Mouse (Mus musculus) spleen, adult 12 weeks (tissue): ENCODE measurements at regions not wholly inside any gene's neighbourhood (a gene's known extent, or its start where the extent isn't known, plus 50 kb on each side); places are given as distances from the start of the nearest gene placed in this dataset.

Experiments
- DNase-seq: peaks from one replicate; pipeline ENCODE4 v3.0.0; 2022; ENCODE audit warnings: low spot score

DNA sequence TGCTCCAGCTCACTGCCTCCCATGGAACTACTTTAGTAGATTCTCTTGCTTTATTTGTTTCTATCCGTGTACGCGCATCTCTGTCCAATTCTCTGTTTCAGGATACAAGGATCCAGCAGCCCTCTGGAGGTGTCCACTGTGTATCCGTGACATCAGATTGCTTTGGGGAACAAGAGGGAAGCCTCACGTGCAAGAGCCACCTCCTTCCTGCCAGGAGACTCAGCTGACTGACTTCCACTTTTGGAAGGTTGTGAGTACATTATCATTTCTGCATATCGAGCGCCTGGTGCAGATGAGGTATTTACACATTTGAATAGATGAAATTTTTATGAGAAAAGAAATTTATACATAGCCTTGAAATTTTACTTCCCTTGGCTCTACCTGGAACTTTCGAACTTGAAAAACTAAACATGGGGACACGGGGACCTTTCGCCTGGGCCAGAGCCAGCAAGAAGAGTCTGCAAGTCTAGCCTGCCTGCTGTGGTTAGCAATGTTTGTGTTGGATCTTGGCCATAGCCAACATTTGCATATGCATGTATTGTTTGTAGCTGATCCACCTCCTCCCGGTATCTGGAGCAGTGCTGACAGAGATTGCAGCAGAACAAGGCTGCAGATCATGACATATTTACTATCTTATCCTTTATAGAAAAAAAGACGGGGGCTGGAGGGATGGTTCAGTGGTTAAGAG lies 74.1 kb upstream of the Zc3h12a start:
- no peak for DNase-seq

DNA sequence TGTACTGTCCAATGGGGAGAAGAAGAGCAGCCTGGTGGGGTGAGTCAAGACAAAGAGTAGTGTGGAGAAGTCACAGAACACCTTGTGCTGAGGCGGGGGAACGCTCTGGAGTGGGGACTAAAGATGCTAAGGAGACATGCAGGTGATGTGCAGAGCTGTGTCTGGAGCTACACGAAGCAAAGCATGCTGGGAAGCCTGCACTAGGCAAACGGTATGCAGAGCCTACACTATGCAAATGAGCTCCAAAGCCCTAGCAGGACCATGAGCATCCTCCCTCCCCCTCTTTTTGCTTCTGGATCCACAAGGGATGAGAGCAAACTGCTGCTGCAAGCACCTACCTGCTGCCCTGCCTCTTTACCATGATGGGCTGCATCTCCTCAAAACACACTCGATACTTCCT lies 73.1 kb upstream of the Zc3h12a start:
- DNase-seq: no peak

- DNase-seq: no peak
These were observed 71.6 kb upstream of the Zc3h12a start for GRCm38 (mm10) chr4:125199281-125199680.

GRCm38 (mm10) chr4:125195901-125196435 lies 68.3 kb upstream of the Zc3h12a start:
- DNase-seq: no peak

- DNase-seq: no peak
These were observed 67.2 kb upstream of the Zc3h12a start for GRCm38 (mm10) chr4:125194722-125195380.

- DNase-seq: no peak
These were observed 66.7 kb upstream of the Zc3h12a start for GRCm38 (mm10) chr4:125194298-125194697.

DNA sequence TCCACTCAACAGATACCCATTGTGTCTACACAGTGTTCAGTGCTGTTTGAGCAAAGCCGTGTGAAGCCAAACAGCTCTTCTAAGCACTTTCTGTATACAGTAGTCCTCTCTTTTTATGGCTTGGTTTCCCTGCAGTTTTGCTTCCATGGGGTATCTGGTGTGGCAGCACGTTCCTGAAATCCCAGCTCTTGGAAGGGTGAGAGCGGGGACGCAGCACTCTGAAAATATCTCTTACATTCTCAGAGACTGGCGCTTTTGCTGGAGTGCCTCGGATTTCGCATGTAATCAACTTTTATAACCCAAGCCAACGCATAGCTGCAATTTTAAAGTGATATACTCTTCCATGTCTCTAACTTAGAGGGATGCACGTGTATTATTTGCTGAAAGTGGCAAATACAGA lies 64.0 kb upstream of the Zc3h12a start:
- DNase-seq: no peak

GRCm38 (mm10) chr4:125191010-125191409 lies 63.4 kb upstream of the Zc3h12a start:
- DNase-seq: no peak

GRCm38 (mm10) chr4:125189971-125190370 lies 62.3 kb upstream of the Zc3h12a start:
- DNase-seq: no peak

DNA sequence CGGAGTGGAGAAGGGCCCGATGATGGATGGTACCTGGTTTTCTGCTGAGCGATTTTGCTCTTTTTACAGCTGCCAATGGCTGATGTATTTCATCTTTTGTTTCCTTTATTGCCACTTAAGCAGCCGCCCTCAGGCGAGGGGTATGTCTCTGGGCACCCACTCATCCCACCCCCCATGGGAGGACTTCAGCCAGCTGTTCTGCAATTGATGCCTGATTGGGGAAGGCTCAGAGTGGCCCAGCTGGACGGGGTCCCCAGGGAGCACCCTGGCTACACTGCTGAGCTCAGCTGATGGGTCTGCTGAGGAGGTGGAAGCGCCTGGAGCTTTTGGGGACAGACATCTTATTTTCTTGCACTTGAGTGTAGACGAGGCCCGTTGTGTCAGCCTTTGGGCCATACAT lies 58.6 kb upstream of the Zc3h12a start:
- DNase-seq: no peak

DNA sequence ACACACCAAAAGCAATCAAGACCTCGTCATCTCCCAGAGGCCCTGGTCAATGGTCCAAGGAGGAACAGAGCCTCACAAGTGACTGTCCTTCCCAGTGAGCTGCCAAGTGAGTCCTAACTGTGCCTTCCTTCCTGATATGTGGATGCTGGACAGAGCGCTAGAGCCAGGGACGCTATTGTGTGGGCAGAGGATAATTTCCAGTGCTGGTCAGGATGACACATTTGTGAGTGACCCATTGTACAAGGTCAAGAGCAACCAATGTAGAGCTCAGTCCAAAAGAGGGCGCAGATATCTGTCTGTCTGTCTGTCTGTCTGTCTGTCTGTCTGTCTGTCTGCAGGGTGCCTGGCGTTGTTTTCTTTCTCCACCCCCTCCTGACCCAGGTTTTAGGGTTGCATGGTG lies 57.4 kb upstream of the Zc3h12a start:
- no peak for DNase-seq

DNA sequence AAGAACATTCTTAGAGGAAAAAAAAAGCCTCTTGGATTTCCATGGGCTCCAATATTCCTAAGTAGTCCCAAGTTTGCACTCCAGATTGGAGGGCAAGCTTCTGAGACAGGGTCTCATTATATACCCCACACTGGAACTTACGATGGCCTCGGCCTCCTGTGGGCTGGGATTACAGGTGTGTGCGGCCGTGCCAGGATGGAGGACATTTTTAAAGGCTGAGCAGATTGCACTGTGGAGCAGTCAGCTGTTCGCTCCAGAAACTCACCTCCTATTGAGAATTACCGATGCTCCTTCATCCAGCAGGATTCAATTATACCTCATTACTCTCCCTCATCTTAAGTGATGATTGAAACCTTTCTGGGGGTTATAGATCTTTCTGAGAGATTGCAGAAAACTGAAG lies 53.3 kb upstream of the Zc3h12a start:
- no peak for DNase-seq

DNA sequence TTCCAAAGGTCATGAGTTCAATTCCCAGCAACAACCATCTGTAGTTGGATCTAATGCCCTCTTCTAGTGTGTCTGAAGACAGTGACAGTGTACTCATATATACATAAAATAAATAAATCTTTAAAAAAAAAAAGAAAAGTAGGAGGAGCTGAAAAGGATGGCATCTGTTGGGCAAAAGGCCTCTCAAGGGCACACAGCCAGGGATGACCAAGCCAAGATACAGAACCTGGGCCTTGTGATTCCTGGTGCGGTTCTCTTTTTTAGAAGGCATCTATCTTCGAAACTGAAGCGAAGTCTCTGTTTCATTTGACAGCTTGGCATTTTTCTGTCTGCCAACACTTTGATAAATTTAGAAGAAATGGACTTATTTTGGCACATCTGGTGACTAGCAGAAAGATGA lies 50.9 kb upstream of the Zc3h12a start:
- no peak for DNase-seq

DNA sequence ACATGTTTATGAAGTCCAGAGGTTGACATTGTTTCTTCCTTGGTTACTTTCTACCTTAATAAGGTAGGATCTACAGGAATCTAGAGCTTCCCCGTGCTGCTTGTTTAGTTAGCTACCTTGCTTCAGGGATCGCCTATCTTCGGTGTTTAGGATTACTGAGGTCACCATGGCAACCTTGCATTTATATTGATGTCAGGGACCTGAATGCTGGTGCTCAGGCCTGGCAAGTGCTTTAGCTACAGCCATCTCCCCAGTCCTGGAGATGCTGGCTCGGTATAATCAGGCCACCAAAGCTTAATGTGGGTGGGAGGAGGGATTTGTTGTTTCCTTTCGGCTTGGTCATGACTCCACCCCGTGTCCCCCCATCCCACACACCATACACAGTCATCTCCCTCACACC lies 50.0 kb upstream of the Zc3h12a start:
- no peak for DNase-seq
